ENCODE assay signal across 8 mouse cellular contexts in genomic region chr2:26444946-26445665, GRCm38 (mm10). TPM values are rescaled to one million over a fixed set of nuclear protein-coding genes. Genes with fewer than 3 reads are reported as not detected.
DNase-seq lines count a peak whose midpoint lies in the region; ATAC-seq lines count a peak whose summit lies in the region.

Gene Sec16a, minus strand, starts transcription at chr2:26445216.

- H3K4me1 ChIP-seq in hindbrain, embryonic 15.5 days (replicated peaks) = peaks cover 51% of the 10 kb centered on the region

- H3K4me2 ChIP-seq in hindbrain, embryonic 15.5 days = peak within 1 kb of the TSS; percentile 84

- DNase-seq in T-cell, adult 2 months (ENCODE audit: low spot score) = peak; percentile 100
- DNase-seq in cerebellum, postnatal 36 days = peak; percentile 100
- peak; percentile 98 to 99 for DNase-seq in frontal cortex, postnatal 36 days (ENCODE audit: low spot score in 2 of 2)
- peak; percentile 99 for DNase-seq in left cerebral cortex, adult 11 months (ENCODE audit: low spot score)
- peak; percentile 100 for DNase-seq in lung, postnatal 4 days
- DNase-seq in retina, postnatal 7 days (ENCODE audit: low read depth, low spot score) = peak; percentile 100
- peak; percentile 89 for DNase-seq in urinary bladder, adult 2 months (ENCODE audit: low spot score)

- peak; percentile 94 for ATAC-seq in hindbrain, embryonic 15.5 days (ENCODE audit: low FRiP score, low read depth)

- no peaks in the 10 kb centered on the region for H3K27me3 ChIP-seq in hindbrain, embryonic 15.5 days

- peaks cover 17% of the 10 kb centered on the region for H3K36me3 ChIP-seq in hindbrain, embryonic 15.5 days

- H3K9me3 ChIP-seq in hindbrain, embryonic 15.5 days = no peaks in the 10 kb centered on the region

- under 1% methylated on average over 57 of the region's 61 CpGs for WGBS in hindbrain, embryonic 15.5 days

- peak within 1 kb of the TSS; percentile 65 for H3K4me3 ChIP-seq in hindbrain, embryonic 15.5 days

- peak within 1 kb of the TSS; percentile 94 for H3K27ac ChIP-seq in hindbrain, embryonic 15.5 days (replicated peaks)

- H3K9ac ChIP-seq in hindbrain, embryonic 15.5 days = peak within 1 kb of the TSS; percentile 79

RNA-seq across cellular contexts. Expression of gene Sec16a, which starts in this region (rescaled TPM):
- 17.5 and 21.6 TPM in 2 replicates for polyA plus RNA-seq in hindbrain, embryonic 15.5 days (2015; fragmentation: Nextera tagmentation; extraction: Ambion mirVana)
- polyA plus RNA-seq in urinary bladder, adult 2 months (2012; rRNA removed) = 41.7 and 46.3 TPM in 2 replicates

Comparison
In these comparisons a context has a peak if more than half of its experiments do, and no peak if none do; other contexts are left out.
1. Peak in every context shown above with its lines: DNase-seq, ATAC-seq, H3K4me3 ChIP-seq and H3K27ac ChIP-seq.